Comparison of ENCODE assay signal across 16 mouse cellular contexts in genomic region chr10:45193330-45194310, GRCm38 (mm10). TPM values are rescaled to one million over a fixed set of nuclear protein-coding genes. Genes with fewer than 3 reads are reported as not detected.
DNase-seq lines count a peak whose midpoint lies in the region; ATAC-seq and TF ChIP-seq lines count a peak whose summit lies in the region.
"Had no signal": no experiment of that assay in that cellular context is flagged by ENCODE, and none has a peak within 500 bp of the region (broad histone marks: within the 10 kb centered on the region; RNA-seq: fewer than 3 reads in every experiment).

No protein-coding gene starts in this region.

- no peaks in the 10 kb centered on the region for H3K27me3 ChIP-seq in heart, postnatal 0 days (ENCODE audit: control insufficient read depth, insufficient read depth, low read length)
- no peaks in the 10 kb centered on the region for H3K27me3 ChIP-seq in heart, embryonic 11.5 days (ENCODE audit: control insufficient read depth, insufficient read depth, low read length)
- H3K27me3 ChIP-seq in midbrain, embryonic 16.5 days (ENCODE audit: control insufficient read depth, insufficient read depth, low read depth, low read length), result no peaks in the 10 kb centered on the region
- H3K27me3 ChIP-seq: heart, embryonic 15.5 days had no signal

- H3K4me2 ChIP-seq in heart, postnatal 0 days (ENCODE audit: low read depth, low read length), result no peak overlapping the region
- no peak overlapping the region for H3K4me2 ChIP-seq in heart, embryonic 11.5 days
- H3K4me2 ChIP-seq in midbrain, embryonic 16.5 days (ENCODE audit: low read length), result no peak overlapping the region
- H3K4me2 ChIP-seq: heart, embryonic 15.5 days; lung, embryonic 14.5 days had no signal

- no peaks in the 10 kb centered on the region for H3K36me3 ChIP-seq in heart, postnatal 0 days (replicated peaks; ENCODE audit: control insufficient read depth, insufficient read depth, low read length)
- no peaks in the 10 kb centered on the region for H3K36me3 ChIP-seq in heart, embryonic 11.5 days (ENCODE audit: control insufficient read depth, insufficient read depth, low read length)
- H3K36me3 ChIP-seq in midbrain, embryonic 16.5 days (ENCODE audit: control insufficient read depth, insufficient read depth, low read length), result no peaks in the 10 kb centered on the region
- H3K36me3 ChIP-seq: heart, embryonic 15.5 days had no signal

- no peak overlapping the region for H3K4me3 ChIP-seq in heart, postnatal 0 days (ENCODE audit: low read depth, low read length)
- H3K4me3 ChIP-seq in heart, embryonic 11.5 days (ENCODE audit: low read depth, low read length), result no peak overlapping the region
- H3K4me3 ChIP-seq in midbrain, embryonic 16.5 days (ENCODE audit: low read depth, low read length), result no peak overlapping the region
- no peak overlapping the region for H3K4me3 ChIP-seq in left cerebral cortex, adult 2 months
- H3K4me3 ChIP-seq: erythroblast, embryonic 14.5 days; heart, embryonic 15.5 days; megakaryocyte, embryonic 14.5 days had no signal

- H3K9me3 ChIP-seq in heart, postnatal 0 days (replicated peaks; ENCODE audit: control insufficient read depth, low read length), result no peaks in the 10 kb centered on the region
- H3K9me3 ChIP-seq in heart, embryonic 11.5 days (replicated peaks; ENCODE audit: control insufficient read depth, low read length), result no peaks in the 10 kb centered on the region
- H3K9me3 ChIP-seq in midbrain, embryonic 16.5 days (replicated peaks; ENCODE audit: control insufficient read depth, low read length, poor library complexity, severe bottlenecking), result no peaks in the 10 kb centered on the region
- H3K9me3 ChIP-seq: heart, embryonic 15.5 days had no signal

- ATAC-seq in heart, postnatal 0 days (ENCODE audit: insufficient read depth, low read depth), result no peak
- ATAC-seq in heart, embryonic 11.5 days (replicated peaks; ENCODE audit: insufficient number of reproducible peaks, low FRiP score, low TSS enrichment), result no peak
- ATAC-seq in midbrain, embryonic 16.5 days, result peak; percentile 82
- ATAC-seq: CD4-positive, CD25-positive, alpha-beta regulatory T cell, adult 4 months had no signal

- WGBS in heart, postnatal 0 days, result 63% methylated on average over 14 of the region's 14 CpGs
- WGBS in heart, embryonic 11.5 days (ENCODE audit: insufficient replicate concordance), result 70% methylated on average over 14 of the region's 14 CpGs
- WGBS in midbrain, embryonic 16.5 days, result 47% methylated on average over 14 of the region's 14 CpGs

- TF ChIP-seq EP300 in heart, postnatal 0 days (IDR thresholded peaks at IDR 0.05; ENCODE audit: low read depth), result no peak

- H3K9ac ChIP-seq in heart, postnatal 0 days (replicated peaks; ENCODE audit: low read depth, low read length), result no peak overlapping the region
- H3K9ac ChIP-seq in heart, embryonic 11.5 days (ENCODE audit: low read depth, low read length), result no peak overlapping the region
- H3K9ac ChIP-seq in midbrain, embryonic 16.5 days (ENCODE audit: low read depth, low read length), result no peak overlapping the region
- H3K9ac ChIP-seq: heart, embryonic 15.5 days; lung, embryonic 14.5 days had no signal

- DNase-seq in heart, postnatal 0 days (ENCODE audit: low spot score), result no peak
- peak; percentile 45 for DNase-seq in Muller cell, postnatal 12 days (ENCODE audit: inconsistent ontology term)
- peak; percentile 32 for DNase-seq in forelimb bud, embryonic 11.5 days (ENCODE audit: low read depth, low spot score)
- DNase-seq in adrenal gland, adult (ENCODE audit: inconsistent age in 2 of 2, low spot score in 1 of 2), result no peak
- DNase-seq in left cerebral cortex, adult 2 months (ENCODE audit: extremely low spot score in 1 of 2, low spot score in 2 of 2), result no peak
- no peak for DNase-seq in urinary bladder, postnatal 25 days (ENCODE audit: low spot score)
- DNase-seq: cerebellum, adult 9-11 months; gastrocnemius, postnatal 25 days; lung, embryonic 14.5 days; thymus, adult 2 months had no signal

- intact Hi-C loops in left cerebral cortex, adult 2 months (cut with DNase I), result no loop called here

- peaks cover 8% of the 10 kb centered on the region; the same call in 1 of the 2 replicates for H3K4me1 ChIP-seq in heart, postnatal 0 days (ENCODE audit: control insufficient read depth, insufficient read depth)
- H3K4me1 ChIP-seq in heart, embryonic 11.5 days (ENCODE audit: control insufficient read depth, insufficient read depth, low read length), result no peaks in the 10 kb centered on the region
- peaks cover 7% of the 10 kb centered on the region for H3K4me1 ChIP-seq in midbrain, embryonic 16.5 days (ENCODE audit: control insufficient read depth, insufficient read depth, low read length)
- H3K4me1 ChIP-seq: heart, embryonic 15.5 days had no signal

- no peak for TF ChIP-seq CTCF in heart, postnatal 0 days (IDR thresholded peaks at IDR 0.05; ENCODE audit: low read depth)
- no peak for TF ChIP-seq CTCF in left cerebral cortex, adult 2 months (IDR thresholded peaks at IDR 0.05)

- peak overlapping the region; percentile 16; the same call in 1 of the 2 replicates for H3K27ac ChIP-seq in heart, postnatal 0 days (ENCODE audit: low read depth)
- H3K27ac ChIP-seq in heart, embryonic 11.5 days (ENCODE audit: low read depth, low read length), result no peak overlapping the region
- H3K27ac ChIP-seq in midbrain, embryonic 16.5 days (ENCODE audit: low read length), result peak overlapping the region; percentile 41; the same call in 1 of the 2 replicates
- no peak overlapping the region for H3K27ac ChIP-seq in left cerebral cortex, adult 2 months
- H3K27ac ChIP-seq: heart, embryonic 15.5 days had no signal

RNA-seq across cellular contexts. Expression of gene Popdc3, which starts 15.7 kb away (rescaled TPM):
- total RNA-seq in heart, postnatal 0 days (2014; rRNA removed; ENCODE audit: low replicate concordance), result 69.2 and 71.9 TPM in 2 replicates
- 41.8 and 50.6 TPM in 2 replicates for polyA plus RNA-seq in heart, postnatal 0 days (2015; fragmentation: Nextera tagmentation; extraction: Ambion mirVana)
- 15.5 and 19.2 TPM in 2 replicates for polyA plus RNA-seq in heart, embryonic 11.5 days (2014; fragmentation: Nextera tagmentation; extraction: Ambion mirVana)
- polyA plus RNA-seq in midbrain, embryonic 16.5 days (2015; fragmentation: Nextera tagmentation; extraction: Ambion mirVana), result 1.6 and 2.2 TPM in 2 replicates
- total RNA-seq in left cerebral cortex, adult 2 months (2021), result 1 to 10 TPM in 1 of 2 experiments, under 1 TPM in 1; 0.68 to 1.3 TPM
- polyA plus RNA-seq: CD4-positive, CD25-positive, alpha-beta regulatory T cell, adult 4 months; erythroblast, embryonic 14.5 days had no signal

Comparison
In these comparisons a context has a peak if more than half of its experiments do, and no peak if none do; other contexts are left out.
1. H3K27ac ChIP-seq: peak in heart, postnatal 0 days (single experiment) and midbrain, embryonic 16.5 days (single experiment); none in heart, embryonic 11.5 days (single experiment) and left cerebral cortex, adult 2 months (single experiment).
2. DNase-seq: peak in Muller cell, postnatal 12 days (single experiment) and forelimb bud, embryonic 11.5 days (single experiment); none in heart, postnatal 0 days (single experiment), adrenal gland, adult (0 of 2), left cerebral cortex, adult 2 months (0 of 2) and urinary bladder, postnatal 25 days (single experiment).